Mouse (Mus musculus): Measurements from ENCODE around the gene Doc2g. TPM values are rescaled to one million over a fixed set of nuclear protein-coding genes. Genes with fewer than 3 reads are reported as not detected.
"Not testable (repeated sequence)": the region's sequence is repeated elsewhere in the genome, so short reads cannot be mapped to it uniquely, and the experiment has no call there.

Gene Doc2g
- polyA plus RNA-seq, 1 experiment from 2014 or later: 4.8 TPM

DNA sequence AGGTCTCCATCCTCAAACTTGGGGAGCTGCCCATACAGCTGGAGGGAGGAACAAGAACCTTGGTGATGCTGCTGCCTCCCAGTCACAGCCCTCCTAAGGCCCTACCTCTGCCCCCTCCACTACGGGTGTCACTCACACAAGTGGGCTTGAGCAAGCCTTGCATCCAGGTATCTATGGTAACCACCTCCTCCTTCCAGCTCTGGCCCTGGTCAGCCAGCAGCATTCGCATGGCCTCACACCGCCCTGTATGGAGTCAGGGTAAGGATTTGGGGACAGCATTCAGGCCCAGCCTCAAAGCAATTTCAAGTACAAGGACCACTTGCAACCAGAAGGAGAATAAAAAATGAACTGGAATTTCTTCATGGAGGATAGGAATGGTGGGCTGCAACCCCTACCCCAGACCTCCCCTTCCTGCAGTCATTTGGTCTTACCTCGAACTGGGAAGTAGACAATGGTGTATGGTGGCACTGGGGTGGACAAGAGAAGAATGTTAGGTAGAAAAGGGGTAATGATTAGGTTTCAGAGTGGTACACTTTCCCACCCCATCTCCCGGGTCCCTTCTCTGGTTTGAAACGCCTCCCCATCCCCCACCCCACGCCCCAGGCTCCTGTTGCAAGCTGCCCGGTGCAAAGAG lies 34.2 kb downstream of the Doc2g start:
- Histone ChIP-seq H3K9ac (ENCODE audit: low read length) (peak overlapping the region; percentile 94), H3K27ac (ENCODE audit: low read length) (peak overlapping the region; percentile 90), H3K4me1 (ENCODE audit: control insufficient read depth, insufficient read depth, low read length) (peaks cover 12% of the 10 kb centered on the region), H3K4me3 (replicated peaks; ENCODE audit: low read length) (peak overlapping the region; percentile 89), H3K4me2 (ENCODE audit: low read depth, low read length) (peak overlapping the region; percentile 90)
- H3K27me3 ChIP-seq (ENCODE audit: control insufficient read depth, insufficient read depth, low read length); H3K9me3 ChIP-seq (replicated peaks; ENCODE audit: control insufficient read depth, low read length); ATAC-seq (ENCODE audit: insufficient read depth, low FRiP score); H3K36me3 ChIP-seq (ENCODE audit: control insufficient read depth, insufficient read depth, low read length): not testable (repeated sequence)
- WGBS: 21% methylated on average over 7 of the region's 8 CpGs

DNA sequence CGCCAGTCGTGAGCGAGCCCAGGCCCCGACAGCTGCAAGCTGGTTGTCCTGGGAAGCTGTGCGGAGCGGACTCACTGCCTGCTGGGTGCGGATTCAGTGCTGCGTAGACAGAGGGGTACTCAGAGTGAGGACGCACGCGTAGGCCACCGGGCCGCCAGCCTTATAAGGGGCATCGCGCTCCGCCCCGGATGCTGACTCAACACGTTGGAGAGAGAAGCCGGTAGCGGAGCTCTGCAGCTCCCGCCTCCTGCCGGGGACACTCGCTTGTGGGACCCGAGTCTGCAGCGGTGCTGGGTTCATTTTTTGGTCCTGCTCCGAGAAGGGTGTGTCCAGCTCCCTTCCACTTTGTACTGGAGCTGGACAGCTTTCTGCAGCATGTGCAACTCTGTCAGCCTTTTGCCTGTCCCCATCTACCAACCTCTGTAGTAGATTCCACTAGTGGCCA lies 34.7 kb downstream of the Doc2g start, which contains the start of gene Gstp1:
Gstp1 (minus strand) TSS at position 198 of the 445 bp plus-strand sequence.
- Histone ChIP-seq H3K4me2 (ENCODE audit: low read depth, low read length) (peak within 1 kb of the TSS; percentile 90), H3K36me3 (ENCODE audit: control insufficient read depth, insufficient read depth, low read length) (no peaks in the 10 kb centered on the region; the same call in 1 of the 2 replicates), H3K9me3 (replicated peaks; ENCODE audit: control insufficient read depth, low read length) (no peaks in the 10 kb centered on the region), H3K27ac (ENCODE audit: low read length) (peak within 1 kb of the TSS; percentile 90), H3K9ac (ENCODE audit: low read length) (peak within 1 kb of the TSS; percentile 94), H3K4me3 (replicated peaks; ENCODE audit: low read length) (peak within 1 kb of the TSS; percentile 89), H3K4me1 (ENCODE audit: control insufficient read depth, insufficient read depth, low read length) (peaks cover 12% of the 10 kb centered on the region), H3K27me3 (ENCODE audit: control insufficient read depth, insufficient read depth, low read length) (no peaks in the 10 kb centered on the region)
- 0% methylated on average over 26 of the region's 26 CpGs for WGBS
- peak; percentile 87 for ATAC-seq (ENCODE audit: insufficient read depth, low FRiP score)

DNA sequence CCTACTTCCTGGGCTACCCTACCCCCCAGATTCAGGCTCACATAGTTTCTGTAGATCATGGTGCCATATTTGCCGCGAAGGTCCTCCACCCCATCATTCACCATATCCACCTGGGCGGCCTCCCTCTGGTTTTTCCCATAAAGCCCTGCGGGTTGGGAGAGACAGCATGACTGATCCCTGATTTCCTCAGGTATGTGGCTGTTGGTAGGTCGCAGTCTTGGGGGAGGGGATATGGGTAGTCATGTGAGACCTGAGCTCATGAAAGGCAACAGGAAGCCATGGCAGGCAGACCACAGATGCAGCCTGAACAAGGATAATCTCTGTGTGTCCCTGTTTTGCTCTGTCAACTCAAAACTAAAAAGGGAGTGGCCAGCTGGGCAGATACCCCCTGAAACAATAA lies 37.8 kb downstream of the Doc2g start:
- 83% methylated on average over 5 of the region's 5 CpGs for WGBS
- H3K9ac ChIP-seq (ENCODE audit: low read length); H3K4me2 ChIP-seq (ENCODE audit: low read depth, low read length); H3K9me3 ChIP-seq (replicated peaks; ENCODE audit: control insufficient read depth, low read length); H3K36me3 ChIP-seq (ENCODE audit: control insufficient read depth, insufficient read depth, low read length); H3K4me3 ChIP-seq (replicated peaks; ENCODE audit: low read length); H3K27me3 ChIP-seq (ENCODE audit: control insufficient read depth, insufficient read depth, low read length); H3K27ac ChIP-seq (ENCODE audit: low read length); ATAC-seq (ENCODE audit: insufficient read depth, low FRiP score): not testable (repeated sequence)
- H3K4me1 ChIP-seq (ENCODE audit: control insufficient read depth, insufficient read depth, low read length): peaks cover 11% of the 10 kb centered on the region

DNA sequence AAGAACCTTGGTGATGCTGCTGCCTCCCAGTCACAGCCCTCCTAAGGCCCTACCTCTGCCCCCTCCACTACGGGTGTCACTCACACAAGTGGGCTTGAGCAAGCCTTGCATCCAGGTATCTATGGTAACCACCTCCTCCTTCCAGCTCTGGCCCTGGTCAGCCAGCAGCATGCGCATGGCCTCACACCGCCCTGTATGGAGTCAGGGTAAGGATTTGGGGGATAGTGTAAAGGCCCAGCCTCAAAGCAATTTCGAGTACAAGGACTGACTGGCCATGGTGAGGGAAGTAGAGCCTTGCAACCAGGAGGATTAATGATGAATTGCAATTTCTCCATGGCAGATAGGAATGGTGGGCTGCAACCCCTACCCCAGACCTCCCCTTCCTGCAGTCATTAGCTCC lies 38.4 kb downstream of the Doc2g start:
- not testable (repeated sequence) for H3K36me3 ChIP-seq (ENCODE audit: control insufficient read depth, insufficient read depth, low read length); H3K4me2 ChIP-seq (ENCODE audit: low read depth, low read length); ATAC-seq (ENCODE audit: insufficient read depth, low FRiP score); H3K27me3 ChIP-seq (ENCODE audit: control insufficient read depth, insufficient read depth, low read length); H3K4me1 ChIP-seq (ENCODE audit: control insufficient read depth, insufficient read depth, low read length); H3K9me3 ChIP-seq (replicated peaks; ENCODE audit: control insufficient read depth, low read length); H3K4me3 ChIP-seq (replicated peaks; ENCODE audit: low read length); H3K27ac ChIP-seq (ENCODE audit: low read length)
- H3K9ac ChIP-seq (ENCODE audit: low read length): 0 out of 2 replicates have a peak overlapping the region, but pooled peaks have one; percentile 1
- WGBS: 89% methylated on average over 3 of the region's 4 CpGs

DNA sequence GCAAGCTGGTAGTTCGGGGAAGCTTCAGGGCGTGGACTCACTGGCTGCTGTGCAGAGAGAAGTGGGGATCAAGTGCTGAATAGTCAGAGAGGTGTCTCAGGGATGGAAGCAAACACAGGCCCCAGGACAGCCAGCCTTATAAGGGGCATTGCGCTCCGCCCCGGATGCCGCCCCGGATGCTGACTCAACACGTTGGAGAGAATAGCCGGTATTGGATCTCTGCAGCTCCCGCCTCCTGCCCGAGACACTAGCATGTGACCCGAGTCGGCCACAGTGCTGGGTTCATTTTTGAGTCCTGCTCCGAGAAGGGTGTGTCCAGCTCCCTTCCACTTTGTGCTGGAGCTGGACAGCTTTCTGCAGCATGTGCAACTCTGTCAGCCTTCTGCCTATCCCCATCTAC lies 39.0 kb downstream of the Doc2g start:
- WGBS: 51% methylated on average over 14 of the region's 14 CpGs
- H3K9me3 ChIP-seq (replicated peaks; ENCODE audit: control insufficient read depth, low read length): no peaks in the 10 kb centered on the region
- peaks cover 3% of the 10 kb centered on the region; the same call in 1 of the 2 replicates for H3K4me1 ChIP-seq (ENCODE audit: control insufficient read depth, insufficient read depth, low read length)
- no peak overlapping the region for H3K4me2 ChIP-seq (ENCODE audit: low read depth, low read length)
- H3K27ac ChIP-seq (ENCODE audit: low read length): no peak overlapping the region; the same call in 1 of the 2 replicates
- no peaks in the 10 kb centered on the region for H3K27me3 ChIP-seq (ENCODE audit: control insufficient read depth, insufficient read depth, low read length)
- H3K9ac ChIP-seq (ENCODE audit: low read length): 0 out of 2 replicates have a peak overlapping the region, but pooled peaks have one; percentile 1
- no peak for ATAC-seq (ENCODE audit: insufficient read depth, low FRiP score)
- H3K4me3 ChIP-seq (replicated peaks; ENCODE audit: low read length): no peak overlapping the region
- H3K36me3 ChIP-seq (ENCODE audit: control insufficient read depth, insufficient read depth, low read length): no peaks in the 10 kb centered on the region

GRCm38 (mm10) chr19:4044109-4044508 lies 41.0 kb downstream of the Doc2g start:
- not testable (repeated sequence) for H3K4me2 ChIP-seq (ENCODE audit: low read depth, low read length); H3K36me3 ChIP-seq (ENCODE audit: control insufficient read depth, insufficient read depth, low read length); H3K4me1 ChIP-seq (ENCODE audit: control insufficient read depth, insufficient read depth, low read length); H3K9me3 ChIP-seq (replicated peaks; ENCODE audit: control insufficient read depth, low read length); H3K27ac ChIP-seq (ENCODE audit: low read length); H3K4me3 ChIP-seq (replicated peaks; ENCODE audit: low read length); H3K9ac ChIP-seq (ENCODE audit: low read length); H3K27me3 ChIP-seq (ENCODE audit: control insufficient read depth, insufficient read depth, low read length); ATAC-seq (ENCODE audit: insufficient read depth, low FRiP score)
- 77% methylated on average over 5 of the region's 5 CpGs for WGBS

GRCm38 (mm10) chr19:4045966-4046865 lies 43.1 kb downstream of the Doc2g start, which contains the start of gene Gstp2:
Gene Gstp2, minus strand, starts transcription at chr19:4046023.
- 19% methylated on average over 16 of the region's 16 CpGs for WGBS
- no peaks in the 10 kb centered on the region for H3K4me1 ChIP-seq (ENCODE audit: control insufficient read depth, insufficient read depth, low read length)
- no peaks in the 10 kb centered on the region for H3K27me3 ChIP-seq (ENCODE audit: control insufficient read depth, insufficient read depth, low read length)
- H3K4me2 ChIP-seq (ENCODE audit: low read depth, low read length): peak within 1 kb of the TSS; percentile 41; the same call in 1 of the 2 replicates
- ATAC-seq (ENCODE audit: insufficient read depth, low FRiP score): peak; percentile 89; the same call in 1 of the 2 replicates
- no peaks in the 10 kb centered on the region for H3K9me3 ChIP-seq (replicated peaks; ENCODE audit: control insufficient read depth, low read length)
- no peak within 1 kb of the TSS for H3K4me3 ChIP-seq (replicated peaks; ENCODE audit: low read length)
- no peak within 1 kb of the TSS for H3K9ac ChIP-seq (ENCODE audit: low read length)
- H3K27ac ChIP-seq (ENCODE audit: low read length): peak within 1 kb of the TSS; percentile 92
- no peaks in the 10 kb centered on the region for H3K36me3 ChIP-seq (ENCODE audit: control insufficient read depth, insufficient read depth, low read length)

DNA sequence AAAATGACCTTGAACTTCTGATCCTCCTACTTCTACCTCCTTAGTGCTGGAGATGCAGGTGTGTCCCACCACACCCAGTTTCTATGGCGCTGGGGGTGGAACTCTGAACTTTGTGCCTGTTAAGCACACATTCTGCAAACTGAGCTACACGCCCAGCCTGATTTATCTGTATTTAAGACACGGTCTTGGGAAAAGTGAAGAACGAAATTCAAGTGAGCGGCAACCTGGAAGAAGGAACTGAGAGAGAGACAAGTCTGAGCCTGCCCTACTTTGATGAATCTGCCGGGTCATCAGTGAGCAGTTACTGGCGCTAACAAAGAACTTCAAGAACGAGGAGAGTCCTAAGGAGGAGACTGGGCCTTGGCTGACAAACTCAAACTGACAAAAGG lies 43.7 kb downstream of the Doc2g start:
- peak overlapping the region; percentile 27; the same call in 1 of the 2 replicates for H3K4me2 ChIP-seq (ENCODE audit: low read depth, low read length)

DNA sequence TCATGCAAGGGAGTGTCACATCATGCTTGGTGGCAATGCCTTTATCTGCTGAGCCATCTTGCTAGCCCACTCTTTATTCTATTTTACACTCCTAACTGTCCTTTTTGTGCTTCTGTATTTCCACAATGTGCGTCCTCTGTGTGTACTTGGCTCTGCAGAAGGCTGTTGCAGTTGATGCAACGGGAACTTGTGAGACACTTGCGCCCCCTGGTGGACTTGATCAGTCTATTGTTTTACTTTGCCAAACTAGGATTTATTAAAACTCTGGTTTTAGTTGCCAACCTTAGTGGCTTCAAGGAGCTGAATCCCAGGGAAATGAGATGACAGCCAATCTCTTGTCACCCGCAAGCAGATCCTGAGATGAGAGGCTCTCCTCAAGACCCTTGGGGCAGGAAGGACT lies 44.7 kb downstream of the Doc2g start:
- H3K9me3 ChIP-seq (replicated peaks; ENCODE audit: control insufficient read depth, low read length): no peaks in the 10 kb centered on the region
- H3K4me3 ChIP-seq (replicated peaks; ENCODE audit: low read length): no peak overlapping the region
- WGBS: 21% methylated on average over 4 of the region's 4 CpGs
- no peak overlapping the region for H3K4me2 ChIP-seq (ENCODE audit: low read depth, low read length)
- H3K27me3 ChIP-seq (ENCODE audit: control insufficient read depth, insufficient read depth, low read length): no peaks in the 10 kb centered on the region
- no peaks in the 10 kb centered on the region for H3K36me3 ChIP-seq (ENCODE audit: control insufficient read depth, insufficient read depth, low read length)
- H3K27ac ChIP-seq (ENCODE audit: low read length): no peak overlapping the region
- H3K4me1 ChIP-seq (ENCODE audit: control insufficient read depth, insufficient read depth, low read length): no peaks in the 10 kb centered on the region
- no peak for ATAC-seq (ENCODE audit: insufficient read depth, low FRiP score)
- no peak overlapping the region for H3K9ac ChIP-seq (ENCODE audit: low read length)

More for the DNA sequence above, 43.7 kb downstream of the Doc2g start:
- H3K27ac ChIP-seq (ENCODE audit: low read length): peak overlapping the region; percentile 92
- ATAC-seq (ENCODE audit: insufficient read depth, low FRiP score): peak; percentile 69
- no peak overlapping the region for H3K4me3 ChIP-seq (replicated peaks; ENCODE audit: low read length)
- no peaks in the 10 kb centered on the region for H3K4me1 ChIP-seq (ENCODE audit: control insufficient read depth, insufficient read depth, low read length)
- H3K9me3 ChIP-seq (replicated peaks; ENCODE audit: control insufficient read depth, low read length): no peaks in the 10 kb centered on the region
- H3K27me3 ChIP-seq (ENCODE audit: control insufficient read depth, insufficient read depth, low read length): no peaks in the 10 kb centered on the region
- no peak overlapping the region for H3K9ac ChIP-seq (ENCODE audit: low read length)
- 56% methylated on average over 8 of the region's 8 CpGs for WGBS
- no peaks in the 10 kb centered on the region for H3K36me3 ChIP-seq (ENCODE audit: control insufficient read depth, insufficient read depth, low read length)
